Mouse (Mus musculus): ENCODE results near the gene Gpsm2. TPM values are rescaled to one million over a fixed set of nuclear protein-coding genes. Genes with fewer than 3 reads are reported as not detected.

Gpsm2 gene
- polyA plus RNA-seq (2011; ENCODE audit: insufficient read depth, insufficient read length, low read depth, missing spikeins) = 27.5 and 30.9 TPM in 2 replicates

- peak within 1 kb of the TSS; percentile 69 for H3K27ac ChIP-seq (ENCODE audit: insufficient read depth, low read length)
- no peak for TF ChIP-seq EP300 (IDR thresholded peaks at IDR 0.05; ENCODE audit: insufficient read depth, low read depth, low read length)
- TF ChIP-seq POLR2A (IDR thresholded peaks at IDR 0.05; ENCODE audit: insufficient read depth, low read length) = peak; percentile 81
Measured at GRCm38 (mm10) chr3:108722036-108722872, at the start of gene Gpsm2. Gpsm2 (minus strand) TSS chr3:108722309.

DNA sequence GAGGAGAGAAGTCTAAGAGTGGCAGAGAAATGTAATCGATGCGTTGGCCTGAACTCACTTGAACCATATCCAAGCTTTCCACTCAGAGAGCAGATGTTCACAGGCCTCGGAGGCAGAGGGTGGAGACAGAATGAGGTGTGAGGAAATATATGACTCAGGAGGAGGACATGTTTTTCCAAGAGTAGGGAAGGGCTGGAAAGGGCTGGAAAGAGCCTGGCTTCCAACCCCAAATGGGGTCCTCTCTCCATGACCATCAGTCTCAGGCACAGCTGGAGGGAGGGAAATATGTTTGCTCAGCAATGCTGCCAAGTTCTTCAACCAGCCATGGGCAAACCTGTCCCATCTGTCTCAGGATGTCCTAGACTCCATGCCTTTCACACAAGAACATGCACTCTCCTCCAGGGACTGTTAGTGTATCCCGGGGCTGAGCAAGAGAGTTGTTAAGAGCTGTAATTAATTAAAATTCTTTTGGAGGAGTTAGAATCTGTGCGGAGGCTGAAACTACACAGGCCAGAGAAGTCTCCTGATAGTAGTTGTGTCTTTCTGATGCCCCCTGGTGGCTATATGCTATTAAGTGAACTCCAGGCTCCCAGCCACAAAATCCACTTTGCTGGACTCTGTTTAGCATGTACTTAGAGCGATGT lies 48.7 kb upstream of the Gpsm2 start:
- H3K4me3 ChIP-seq (ENCODE audit: low read depth, low read length) = no peak overlapping the region
- no peaks in the 10 kb centered on the region; the same call in 1 of the 2 replicates for H3K27me3 ChIP-seq (ENCODE audit: control insufficient read depth, insufficient read depth, low read length, poor library complexity, severe bottlenecking)
- no peak for TF ChIP-seq EP300 (IDR thresholded peaks at IDR 0.05; ENCODE audit: insufficient read depth, low read depth, low read length)
- no peaks in the 10 kb centered on the region for H3K36me3 ChIP-seq (ENCODE audit: control insufficient read depth, insufficient read depth, low read length, poor library complexity, severe bottlenecking)
- H3K9ac ChIP-seq (ENCODE audit: low read depth, poor library complexity, severe bottlenecking) = no peak overlapping the region
- no peaks in the 10 kb centered on the region for H3K4me1 ChIP-seq (ENCODE audit: control insufficient read depth, insufficient read depth, low read length)
- no peak overlapping the region for H3K27ac ChIP-seq (ENCODE audit: insufficient read depth, low read length)
- H3K9me3 ChIP-seq (replicated peaks; ENCODE audit: control insufficient read depth, insufficient read depth, low read length, poor library complexity, severe bottlenecking) = no peaks in the 10 kb centered on the region

More at GRCm38 (mm10) chr3:108722036-108722872, at the start of gene Gpsm2:
- Histone ChIP-seq H3K9me3 (replicated peaks; ENCODE audit: control insufficient read depth, insufficient read depth, low read length, poor library complexity, severe bottlenecking) (no peaks in the 10 kb centered on the region), H3K36me3 (ENCODE audit: control insufficient read depth, insufficient read depth, low read length, poor library complexity, severe bottlenecking) (no peaks in the 10 kb centered on the region), H3K27me3 (ENCODE audit: control insufficient read depth, insufficient read depth, low read length, poor library complexity, severe bottlenecking) (no peaks in the 10 kb centered on the region), H3K4me3 (ENCODE audit: low read depth, low read length) (peak within 1 kb of the TSS; percentile 92), H3K4me1 (ENCODE audit: control insufficient read depth, insufficient read depth, low read length) (no peaks in the 10 kb centered on the region), H3K9ac (ENCODE audit: low read depth, poor library complexity, severe bottlenecking) (peak within 1 kb of the TSS; percentile 94)

- H3K4me1 ChIP-seq (ENCODE audit: control insufficient read depth, insufficient read depth, low read length) = peaks cover 3% of the 10 kb centered on the region
- H3K4me3 ChIP-seq (ENCODE audit: low read depth, low read length) = no peak overlapping the region
- H3K27me3 ChIP-seq (ENCODE audit: control insufficient read depth, insufficient read depth, low read length, poor library complexity, severe bottlenecking) = no peaks in the 10 kb centered on the region; the same call in 1 of the 2 replicates
- H3K9me3 ChIP-seq (replicated peaks; ENCODE audit: control insufficient read depth, insufficient read depth, low read length, poor library complexity, severe bottlenecking) = no peaks in the 10 kb centered on the region
- H3K9ac ChIP-seq (ENCODE audit: low read depth, poor library complexity, severe bottlenecking) = no peak overlapping the region
- no peak overlapping the region for H3K27ac ChIP-seq (ENCODE audit: insufficient read depth, low read length)
- no peaks in the 10 kb centered on the region for H3K36me3 ChIP-seq (ENCODE audit: control insufficient read depth, insufficient read depth, low read length, poor library complexity, severe bottlenecking)
- TF ChIP-seq POLR2A (IDR thresholded peaks at IDR 0.05; ENCODE audit: insufficient read depth, low read length) (no peak), EP300 (IDR thresholded peaks at IDR 0.05; ENCODE audit: insufficient read depth, low read depth, low read length) (no peak), CTCF (IDR thresholded peaks at IDR 0.05; ENCODE audit: low read depth, low read length) (no peak)
Measured at GRCm38 (mm10) chr3:108769547-108769946, 47.4 kb upstream of the Gpsm2 start.

DNA sequence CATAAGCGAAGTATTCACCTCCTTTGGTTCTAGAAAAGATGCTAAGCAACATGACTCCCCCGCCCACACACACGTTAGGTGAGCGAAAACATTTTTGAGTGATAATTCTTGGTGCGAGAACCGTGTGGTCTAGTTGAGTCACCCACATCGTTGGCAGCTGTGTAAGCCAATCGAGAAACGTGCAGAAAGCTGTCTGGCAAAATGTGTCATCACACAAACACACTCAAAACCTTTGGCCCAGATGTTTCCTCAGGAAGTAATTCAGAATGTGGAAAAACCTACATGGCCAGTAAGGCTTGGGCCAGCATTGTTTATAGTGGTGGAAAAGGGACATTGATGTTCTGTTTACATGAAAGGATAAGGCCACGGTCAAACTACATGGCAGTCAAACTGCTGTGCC lies 45.3 kb upstream of the Gpsm2 start:
- Histone ChIP-seq H3K9me3 (replicated peaks; ENCODE audit: control insufficient read depth, insufficient read depth, low read length, poor library complexity, severe bottlenecking) (no peaks in the 10 kb centered on the region), H3K9ac (ENCODE audit: low read depth, poor library complexity, severe bottlenecking) (no peak overlapping the region), H3K27ac (ENCODE audit: insufficient read depth, low read length) (no peak overlapping the region), H3K4me3 (ENCODE audit: low read depth, low read length) (no peak overlapping the region), H3K27me3 (ENCODE audit: control insufficient read depth, insufficient read depth, low read length, poor library complexity, severe bottlenecking) (no peaks in the 10 kb centered on the region; the same call in 1 of the 2 replicates), H3K36me3 (ENCODE audit: control insufficient read depth, insufficient read depth, low read length, poor library complexity, severe bottlenecking) (no peaks in the 10 kb centered on the region), H3K4me1 (ENCODE audit: control insufficient read depth, insufficient read depth, low read length) (peaks cover 3% of the 10 kb centered on the region)
- TF ChIP-seq POLR2A (IDR thresholded peaks at IDR 0.05; ENCODE audit: insufficient read depth, low read length) (no peak), CTCF (IDR thresholded peaks at IDR 0.05; ENCODE audit: low read depth, low read length) (no peak), EP300 (IDR thresholded peaks at IDR 0.05; ENCODE audit: insufficient read depth, low read depth, low read length) (no peak)

GRCm38 (mm10) chr3:108766943-108767342 lies 44.8 kb upstream of the Gpsm2 start:
- Histone ChIP-seq H3K4me3 (ENCODE audit: low read depth, low read length) (no peak overlapping the region), H3K27ac (ENCODE audit: insufficient read depth, low read length) (no peak overlapping the region), H3K9ac (ENCODE audit: low read depth, poor library complexity, severe bottlenecking) (no peak overlapping the region), H3K4me1 (ENCODE audit: control insufficient read depth, insufficient read depth, low read length) (peaks cover 3% of the 10 kb centered on the region), H3K9me3 (replicated peaks; ENCODE audit: control insufficient read depth, insufficient read depth, low read length, poor library complexity, severe bottlenecking) (no peaks in the 10 kb centered on the region), H3K27me3 (ENCODE audit: control insufficient read depth, insufficient read depth, low read length, poor library complexity, severe bottlenecking) (no peaks in the 10 kb centered on the region; the same call in 1 of the 2 replicates), H3K36me3 (ENCODE audit: control insufficient read depth, insufficient read depth, low read length, poor library complexity, severe bottlenecking) (no peaks in the 10 kb centered on the region)
- no peak for TF ChIP-seq CTCF (IDR thresholded peaks at IDR 0.05; ENCODE audit: low read depth, low read length)
- no peak for TF ChIP-seq POLR2A (IDR thresholded peaks at IDR 0.05; ENCODE audit: insufficient read depth, low read length)

DNA sequence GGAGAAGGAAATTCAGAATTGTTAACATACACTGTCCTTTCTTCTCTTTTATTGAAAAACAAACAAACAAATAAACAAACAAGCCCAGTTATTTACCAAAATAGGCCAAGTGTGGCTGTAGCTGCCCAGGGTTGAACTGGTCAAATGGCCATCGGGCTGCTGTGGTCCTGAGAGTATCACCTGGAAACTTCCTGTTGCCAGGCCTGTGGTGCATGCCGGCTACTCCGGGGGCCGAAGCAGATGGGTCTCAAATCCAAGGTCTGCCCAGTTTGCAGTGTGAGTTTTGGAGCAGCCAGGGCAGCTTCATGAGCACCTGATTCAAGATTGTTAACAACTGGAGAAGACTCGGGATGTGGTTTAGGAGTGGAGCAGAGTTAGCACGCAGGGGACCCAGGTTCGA lies 43.4 kb upstream of the Gpsm2 start:
- no peaks in the 10 kb centered on the region for H3K9me3 ChIP-seq (replicated peaks; ENCODE audit: control insufficient read depth, insufficient read depth, low read length, poor library complexity, severe bottlenecking)
- no peaks in the 10 kb centered on the region for H3K36me3 ChIP-seq (ENCODE audit: control insufficient read depth, insufficient read depth, low read length, poor library complexity, severe bottlenecking)
- no peak overlapping the region for H3K27ac ChIP-seq (ENCODE audit: insufficient read depth, low read length)
- peaks cover 3% of the 10 kb centered on the region for H3K4me1 ChIP-seq (ENCODE audit: control insufficient read depth, insufficient read depth, low read length)
- H3K9ac ChIP-seq (ENCODE audit: low read depth, poor library complexity, severe bottlenecking) = no peak overlapping the region
- H3K4me3 ChIP-seq (ENCODE audit: low read depth, low read length) = no peak overlapping the region
- H3K27me3 ChIP-seq (ENCODE audit: control insufficient read depth, insufficient read depth, low read length, poor library complexity, severe bottlenecking) = no peaks in the 10 kb centered on the region; the same call in 1 of the 2 replicates
- TF ChIP-seq POLR2A (IDR thresholded peaks at IDR 0.05; ENCODE audit: insufficient read depth, low read length) = no peak
- no peak for TF ChIP-seq CTCF (IDR thresholded peaks at IDR 0.05; ENCODE audit: low read depth, low read length)

All from ES-Bruce4 (cell line).